Mouse (Mus musculus) brain, adult 2 months (tissue): Measurements from ENCODE around the gene Gm11027.

ENCODE experiments used
- DNase-seq: peaks from one replicate; pipeline ENCODE4 v3.0.0; 2011; ENCODE audit warnings: low read depth, low spot score

Gm11027 gene

DNA sequence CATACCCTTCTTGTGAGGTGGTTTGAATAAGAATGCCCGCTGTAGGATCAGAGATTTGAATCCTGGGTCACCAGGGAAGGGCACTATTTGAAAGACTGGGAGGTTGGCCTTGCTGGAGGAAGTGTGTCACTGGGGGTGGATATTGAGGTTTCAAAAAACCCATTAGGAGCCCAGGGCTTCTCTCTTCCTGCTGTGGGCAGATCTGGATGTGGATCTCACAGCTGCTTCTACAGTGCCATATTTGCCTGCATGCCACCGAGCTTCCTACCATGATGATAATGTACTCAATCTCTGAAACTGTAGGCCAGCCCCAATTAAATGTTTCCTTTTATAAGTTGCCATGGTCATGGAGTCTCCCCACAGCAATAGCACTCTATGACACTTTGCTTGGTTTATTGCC is 4.0 kb downstream of the Gm11027 start:
- DNase-seq = no peak

DNA sequence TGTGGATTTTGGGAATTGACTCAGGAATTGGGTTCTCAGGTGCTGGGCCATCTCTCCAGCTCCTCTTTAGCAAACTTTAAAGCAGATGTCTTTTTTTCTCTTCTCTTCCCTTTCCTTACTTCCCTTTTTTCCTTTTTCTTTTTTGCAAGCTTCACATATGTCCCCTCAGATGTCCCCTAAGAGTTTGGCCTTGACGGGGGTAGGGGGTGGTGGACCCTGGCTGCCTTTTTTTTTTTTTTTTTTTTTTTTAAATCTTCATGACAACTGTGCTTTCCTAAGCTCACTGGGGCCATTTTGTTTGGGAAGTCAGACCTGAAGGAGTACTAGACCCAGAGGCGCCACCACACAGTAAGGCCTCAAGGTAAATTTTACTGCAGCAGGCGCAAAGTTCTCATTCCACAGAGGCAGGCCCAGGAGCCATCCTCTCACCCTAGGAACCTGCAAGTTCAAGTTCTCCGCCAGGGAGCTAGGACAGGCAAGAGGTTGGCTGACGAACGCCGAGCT is 5.0 kb downstream of the Gm11027 start:
- no peak for DNase-seq

DNA sequence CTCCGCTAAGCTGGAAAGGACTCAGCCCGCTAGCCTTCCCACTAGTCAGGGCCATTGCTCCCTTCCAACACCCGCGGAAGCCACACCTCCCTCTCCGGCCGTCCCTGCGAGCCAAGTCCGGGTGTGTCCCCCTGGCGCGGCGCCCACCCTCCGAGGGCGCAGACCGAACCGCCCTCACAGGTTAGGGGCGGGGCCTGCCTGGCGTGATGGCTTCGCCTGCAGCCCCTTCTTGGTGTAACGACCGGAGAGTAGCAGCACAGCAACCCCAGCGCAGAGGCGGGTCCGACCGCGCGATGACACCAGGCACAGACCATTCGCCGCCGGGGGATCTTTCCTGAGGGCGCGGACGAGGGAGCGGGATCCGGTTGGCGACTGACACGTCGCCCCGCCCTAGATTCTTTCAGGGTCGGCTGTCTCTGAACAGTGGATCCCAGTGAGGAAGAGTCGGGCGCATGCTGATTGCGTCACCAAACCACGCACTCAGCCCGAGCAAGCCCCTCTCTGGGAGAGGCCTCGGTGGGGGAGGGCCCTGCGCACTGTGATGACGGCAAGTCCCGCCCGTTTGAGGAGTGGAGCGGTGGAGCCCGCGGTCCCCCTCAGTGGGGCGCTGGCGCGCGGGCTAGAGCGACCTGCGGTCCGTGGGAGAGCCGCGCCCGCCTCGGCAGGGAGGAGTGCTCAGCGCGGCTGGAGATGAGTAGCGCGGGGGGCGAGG is 5.6 kb downstream of the Gm11027 start, which contains the start of gene Esyt2:
Esyt2 (plus strand) TSS at position 544 of the 712 bp plus-strand sequence.
- DNase-seq = peak; percentile 100

DNA sequence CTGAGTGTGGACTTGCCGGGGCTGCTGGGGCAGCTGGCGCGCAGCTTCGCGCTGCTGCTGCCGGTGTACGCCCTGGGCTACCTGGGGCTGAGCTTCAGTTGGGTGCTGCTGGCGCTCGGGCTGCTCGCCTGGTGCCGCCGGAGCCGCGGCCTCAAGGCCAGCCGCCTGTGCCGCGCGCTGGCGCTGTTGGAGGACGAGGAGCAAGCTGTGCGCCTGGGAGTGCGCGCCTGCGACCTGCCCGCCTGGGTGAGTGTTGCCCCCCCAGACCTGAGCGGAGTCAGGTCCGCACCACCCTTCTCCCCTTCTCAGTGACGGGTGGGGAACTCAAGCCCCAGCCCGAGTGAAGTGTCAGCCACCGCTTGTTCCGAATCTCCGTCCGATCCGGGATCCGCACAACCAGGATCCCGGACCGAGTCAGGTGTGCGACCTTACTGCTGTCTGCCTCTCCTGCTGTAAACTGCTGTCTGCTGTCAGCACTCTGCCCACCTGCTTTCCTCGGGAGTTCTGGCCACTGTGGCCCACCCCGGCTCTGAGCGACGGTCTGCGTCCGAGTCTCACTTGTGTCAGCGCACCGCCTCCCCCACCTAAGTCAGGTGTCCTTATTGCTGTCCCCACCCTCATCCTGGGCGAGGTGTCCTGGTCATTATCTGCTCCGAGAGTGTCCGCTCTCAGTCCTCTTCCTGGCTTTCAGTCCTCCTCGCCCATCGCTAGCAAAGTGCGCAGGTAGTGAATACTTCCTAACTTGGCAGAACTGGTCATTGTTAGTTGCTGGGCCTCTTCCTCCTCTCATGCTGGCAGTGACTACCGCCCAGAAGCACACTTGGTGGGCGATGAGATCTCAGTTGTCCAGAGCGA is 6.5 kb downstream of the Gm11027 start:
- peak; percentile 66 for DNase-seq

DNA sequence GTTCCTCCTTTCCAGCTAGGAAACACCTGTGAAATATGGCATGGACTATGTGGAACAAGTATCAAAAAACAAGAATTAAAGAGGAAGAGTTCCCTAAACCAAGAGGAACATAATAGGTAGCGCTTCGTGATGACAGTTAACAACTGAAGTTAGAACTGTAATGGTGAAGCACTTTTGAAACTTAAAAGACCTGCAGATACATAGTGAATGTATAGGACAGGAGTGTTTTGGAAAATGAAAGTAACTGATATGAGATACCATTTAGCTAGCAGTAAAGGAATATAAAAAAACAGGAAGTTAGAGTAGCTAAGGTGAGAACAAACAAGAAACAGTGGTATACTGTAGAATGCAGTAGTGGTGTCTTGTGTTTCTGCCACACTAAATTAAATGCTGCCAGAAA is 7.7 kb downstream of the Gm11027 start:
- DNase-seq = no peak

DNA sequence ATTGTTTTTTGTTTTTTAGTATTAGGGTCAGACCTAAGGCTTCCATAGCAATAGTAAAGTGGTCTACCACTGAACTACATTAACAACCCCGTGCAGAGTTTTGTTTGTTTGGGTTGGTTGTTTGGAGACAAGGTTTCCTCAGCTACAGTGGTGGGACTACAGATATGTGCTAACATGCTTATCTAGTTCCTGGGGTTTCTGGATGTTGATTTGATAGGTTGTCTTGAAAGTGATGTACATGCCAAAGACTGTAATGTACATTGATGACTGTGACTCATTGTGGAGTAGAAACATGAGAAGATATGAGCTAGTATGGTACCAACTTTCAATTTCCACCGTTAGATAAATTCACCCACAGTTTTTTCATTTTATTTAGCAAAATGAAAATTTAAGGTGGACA is 8.3 kb downstream of the Gm11027 start:
- no peak for DNase-seq

DNA sequence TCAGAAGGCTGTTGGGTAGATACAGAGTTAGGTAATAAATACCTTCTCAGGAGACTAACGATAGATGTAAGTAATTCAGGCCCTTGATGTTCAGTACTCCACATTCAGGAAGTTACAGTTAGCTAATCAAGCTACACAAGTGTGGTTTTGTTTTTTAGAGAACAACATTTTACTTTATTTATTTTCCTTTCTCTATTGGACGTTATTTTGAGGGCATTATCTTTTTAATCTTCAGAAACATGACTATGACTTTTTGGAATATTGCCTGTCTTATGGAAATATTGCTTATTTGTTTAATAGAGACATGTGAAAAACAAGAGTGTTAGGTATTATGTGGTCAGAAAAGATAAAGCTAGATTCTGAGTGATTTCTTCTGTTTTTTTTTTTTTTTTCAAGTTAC is 18.0 kb downstream of the Gm11027 start:
- no peak for DNase-seq

DNA sequence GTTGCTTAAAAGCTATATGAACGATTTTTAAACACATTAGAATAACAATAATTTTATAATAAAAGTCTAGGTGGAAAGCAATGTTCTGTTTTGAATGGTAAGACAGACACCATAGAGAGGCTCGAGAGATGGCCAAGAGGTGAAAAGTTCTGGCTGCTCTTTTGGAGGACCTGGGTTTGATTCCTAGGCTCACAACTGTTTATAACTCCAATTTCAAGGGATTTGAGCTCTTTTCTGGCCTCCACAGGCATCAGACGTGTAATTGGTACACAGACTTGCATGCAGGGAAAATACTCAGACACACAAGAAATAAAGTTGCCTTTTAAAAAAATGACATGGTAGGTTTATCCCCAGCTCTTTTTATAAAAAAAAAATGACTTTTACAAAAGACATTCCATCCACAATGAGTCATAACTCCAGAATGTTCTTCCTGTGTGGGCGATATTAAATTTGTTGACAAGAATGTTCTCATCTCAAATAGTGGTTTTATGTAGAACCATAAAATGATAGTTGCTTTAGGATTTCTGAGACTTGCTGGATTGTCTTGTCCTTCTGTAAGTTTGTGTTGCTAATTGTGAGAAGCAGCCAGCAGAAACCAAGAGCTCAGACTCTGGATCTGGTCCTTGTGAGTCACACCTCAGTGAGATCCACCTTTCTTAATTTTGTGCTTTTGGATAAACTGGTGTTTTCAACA is 18.6 kb downstream of the Gm11027 start:
- DNase-seq = peak; percentile 79

DNA sequence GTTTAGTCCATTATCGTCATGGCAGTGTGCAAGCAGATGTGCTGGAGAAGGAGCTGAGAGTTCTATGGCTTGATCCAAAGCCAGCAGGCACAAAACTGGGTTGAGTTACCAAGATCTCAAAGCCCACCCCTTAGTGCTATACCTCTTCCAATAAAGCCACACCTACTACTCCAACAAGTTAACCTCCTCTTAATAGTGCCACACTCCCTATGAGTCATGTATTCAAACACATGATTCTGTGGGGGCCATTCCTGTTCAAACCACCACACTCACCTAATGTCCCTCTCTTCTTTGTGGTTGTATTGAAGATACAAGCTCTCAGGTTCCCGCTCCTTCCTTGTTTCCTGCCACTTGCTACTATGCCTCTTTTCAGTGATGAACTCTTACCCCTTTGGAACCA is 24.7 kb downstream of the Gm11027 start:
- DNase-seq = no peak

DNA sequence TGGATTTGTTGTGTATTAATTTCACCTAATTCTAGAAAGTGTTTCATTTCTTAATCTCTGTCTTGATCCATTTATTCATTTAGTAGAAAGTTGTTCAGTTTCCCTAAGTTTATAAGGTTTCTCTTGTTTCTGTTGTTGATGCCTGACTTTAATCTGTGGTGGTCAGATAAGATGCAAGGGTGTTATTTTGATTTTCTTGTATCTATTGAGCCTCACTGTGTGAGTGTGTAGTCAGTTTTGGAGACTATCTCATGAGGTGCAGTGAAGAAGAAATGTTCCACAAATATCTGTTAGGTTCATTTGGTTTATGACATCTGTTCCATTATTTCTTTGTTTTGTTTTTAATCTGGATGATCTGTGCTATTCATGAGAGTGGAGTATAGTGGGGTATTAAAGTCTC is 27.0 kb downstream of the Gm11027 start:
- no peak for DNase-seq

DNA sequence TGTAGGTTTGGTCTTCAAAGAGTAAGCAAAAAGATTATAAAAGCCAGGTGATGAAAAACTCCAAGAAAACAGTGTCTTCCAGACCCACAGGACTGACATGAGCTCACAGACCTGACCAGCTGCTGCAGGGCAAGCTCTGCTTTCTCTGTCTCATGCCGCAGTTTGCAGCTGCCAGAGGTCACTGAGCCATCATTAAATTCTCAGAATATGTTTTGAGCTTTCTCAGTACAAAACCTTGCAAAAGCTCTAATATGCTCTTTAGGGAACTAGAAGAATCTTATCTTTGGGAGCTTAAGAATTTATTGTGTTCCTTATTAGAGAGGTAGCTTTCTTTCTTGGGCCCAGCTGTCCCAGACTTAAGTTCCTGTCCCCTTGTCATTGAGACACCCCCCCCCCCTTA is 30.9 kb downstream of the Gm11027 start:
- no peak for DNase-seq

DNA sequence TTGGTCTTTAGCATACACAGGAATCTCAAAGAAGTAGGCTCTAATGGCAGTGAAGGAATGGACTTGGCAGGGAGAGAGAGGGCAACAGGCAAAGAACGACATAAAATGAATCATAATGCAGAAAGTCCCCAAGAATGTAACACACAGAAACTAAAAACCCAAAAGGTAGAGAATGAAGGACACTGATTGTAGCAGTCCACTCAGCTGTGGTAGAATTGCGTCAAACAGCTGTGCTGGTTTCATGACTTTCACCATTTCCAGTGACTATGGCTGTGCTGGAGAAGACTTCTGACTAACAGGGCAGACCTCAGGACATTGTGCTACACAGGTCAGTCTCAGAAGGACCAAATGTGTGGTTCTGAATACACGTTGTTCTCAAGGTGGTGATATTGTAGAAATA is 32.7 kb downstream of the Gm11027 start:
- no peak for DNase-seq

DNA sequence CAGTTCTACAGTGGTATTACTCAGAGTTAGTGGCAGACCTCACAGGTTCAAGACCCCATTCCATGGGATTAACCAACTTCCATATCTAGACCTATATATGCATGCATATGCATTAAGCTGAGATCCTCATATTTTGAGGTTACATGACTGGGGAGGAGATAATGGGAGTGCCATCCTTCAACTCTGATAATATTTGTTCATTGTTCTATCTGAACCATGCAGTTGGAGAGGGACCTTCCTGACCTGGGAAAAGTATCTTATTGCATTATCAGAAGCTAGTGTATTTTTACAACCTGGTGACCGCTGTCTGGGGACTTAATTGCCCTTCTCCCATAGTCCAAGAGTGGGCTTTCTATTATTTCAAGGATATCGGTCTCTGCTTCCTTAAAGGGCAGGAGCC is 33.4 kb downstream of the Gm11027 start:
- no peak for DNase-seq

DNA sequence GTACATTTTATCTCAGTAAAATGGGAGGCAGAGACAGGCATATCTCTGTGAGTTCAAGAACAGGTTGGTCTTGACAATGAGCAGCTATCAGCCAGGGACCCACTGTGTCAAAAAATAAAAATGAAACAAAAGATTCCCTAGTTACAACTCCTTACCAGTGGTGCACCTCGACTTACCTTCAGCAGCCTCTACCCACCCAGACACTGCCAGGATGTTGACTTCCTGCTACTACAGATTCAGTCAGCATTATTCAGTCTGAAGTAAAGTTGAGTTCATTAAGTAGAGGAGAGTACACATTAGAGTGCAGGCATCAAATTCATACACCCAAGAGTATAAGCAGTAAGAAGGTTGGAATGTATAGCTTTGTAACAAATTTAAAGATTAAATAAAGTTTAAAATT is 38.6 kb downstream of the Gm11027 start:
- DNase-seq = no peak

DNA sequence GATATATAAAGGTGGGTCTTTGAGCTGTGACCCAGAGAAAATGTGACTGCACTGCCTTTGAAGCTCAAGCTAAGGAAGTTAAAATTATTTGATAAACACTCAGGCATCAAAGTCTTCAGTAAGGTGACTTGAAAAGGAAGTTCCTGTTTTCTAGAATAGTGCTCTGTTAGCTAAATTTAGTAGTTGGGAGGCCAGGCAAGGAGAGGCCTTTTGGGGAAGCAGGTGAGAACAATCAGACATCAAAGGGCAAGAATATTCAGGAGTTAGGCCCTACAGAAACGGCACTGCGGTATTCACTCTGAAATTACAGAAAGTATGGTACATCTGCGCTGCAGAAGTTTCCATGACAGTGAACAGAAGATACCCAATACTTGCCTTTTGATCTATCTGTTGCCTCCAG is 40.3 kb downstream of the Gm11027 start:
- no peak for DNase-seq

DNA sequence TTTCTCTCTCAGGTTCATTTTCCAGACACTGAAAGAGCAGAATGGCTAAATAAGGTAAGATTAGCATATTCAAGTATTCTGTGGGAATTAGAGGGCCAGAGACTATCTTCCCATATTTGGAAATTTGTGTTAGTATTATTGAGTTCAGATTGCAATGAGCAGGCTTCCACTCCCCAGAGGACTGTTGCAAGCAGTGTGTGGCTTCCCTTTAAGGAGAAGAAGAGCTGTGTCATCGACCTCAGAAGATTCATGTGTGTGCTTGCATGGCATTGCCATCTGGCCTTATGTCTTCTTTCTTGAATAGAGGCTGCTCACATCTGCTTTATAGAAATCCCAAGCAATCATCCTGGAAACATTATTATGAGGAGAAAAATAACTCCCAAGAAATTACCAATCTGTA is 42.6 kb downstream of the Gm11027 start:
- DNase-seq = no peak
